Mouse (Mus musculus): Measurements from ENCODE around the gene Meltf. TPM values are rescaled to one million over a fixed set of nuclear protein-coding genes. Genes with fewer than 3 reads are reported as not detected.

The Meltf gene
- polyA plus RNA-seq, 1 experiment: 7.5 TPM

- no peak overlapping the region for H3K27ac ChIP-seq (ENCODE audit: control insufficient read depth, insufficient read depth, low read depth, low read length)
- no peak for TF ChIP-seq CTCF (IDR thresholded peaks at IDR 0.05; ENCODE audit: control insufficient read depth, insufficient read depth, insufficient replicate concordance, low read depth, low read length)
- no peak for TF ChIP-seq POLR2A (IDR thresholded peaks at IDR 0.05; ENCODE audit: control insufficient read depth, low read depth, low read length)
- no peak overlapping the region for H3K4me3 ChIP-seq (ENCODE audit: control insufficient read depth, low read depth, low read length)
- H3K36me3 ChIP-seq (ENCODE audit: control insufficient read depth, insufficient read depth, low read length): no peaks in the 10 kb centered on the region
- H3K27me3 ChIP-seq (ENCODE audit: control insufficient read depth, insufficient read depth, low read length): no peaks in the 10 kb centered on the region
- peaks cover 16% of the 10 kb centered on the region for H3K4me1 ChIP-seq (ENCODE audit: control insufficient read depth, insufficient read depth, low read length)
Measured at GRCm38 (mm10) chr16:31893396-31894141, 15.0 kb downstream of the Meltf start.

GRCm38 (mm10) chr16:31896971-31897774 is 18.6 kb downstream of the Meltf start:
- Histone ChIP-seq H3K4me3 (ENCODE audit: control insufficient read depth, low read depth, low read length) (peak overlapping the region; percentile 50), H3K27me3 (ENCODE audit: control insufficient read depth, insufficient read depth, low read length) (no peaks in the 10 kb centered on the region), H3K4me1 (ENCODE audit: control insufficient read depth, insufficient read depth, low read length) (peaks cover 18% of the 10 kb centered on the region), H3K27ac (ENCODE audit: control insufficient read depth, insufficient read depth, low read depth, low read length) (peak overlapping the region; percentile 30), H3K36me3 (ENCODE audit: control insufficient read depth, insufficient read depth, low read length) (no peaks in the 10 kb centered on the region)
- TF ChIP-seq POLR2A (IDR thresholded peaks at IDR 0.05; ENCODE audit: control insufficient read depth, low read depth, low read length) (peak; percentile 27; the same call in 1 of the 2 replicates), CTCF (IDR thresholded peaks at IDR 0.05; ENCODE audit: control insufficient read depth, insufficient read depth, insufficient replicate concordance, low read depth, low read length) (no peak)

GRCm38 (mm10) chr16:31898546-31899326 is 20.1 kb downstream of the Meltf start:
- Histone ChIP-seq H3K27me3 (ENCODE audit: control insufficient read depth, insufficient read depth, low read length) (no peaks in the 10 kb centered on the region), H3K4me3 (ENCODE audit: control insufficient read depth, low read depth, low read length) (peak overlapping the region; percentile 32), H3K4me1 (ENCODE audit: control insufficient read depth, insufficient read depth, low read length) (peaks cover 18% of the 10 kb centered on the region), H3K27ac (ENCODE audit: control insufficient read depth, insufficient read depth, low read depth, low read length) (no peak overlapping the region), H3K36me3 (ENCODE audit: control insufficient read depth, insufficient read depth, low read length) (no peaks in the 10 kb centered on the region)
- no peak for TF ChIP-seq POLR2A (IDR thresholded peaks at IDR 0.05; ENCODE audit: control insufficient read depth, low read depth, low read length)
- no peak for TF ChIP-seq CTCF (IDR thresholded peaks at IDR 0.05; ENCODE audit: control insufficient read depth, insufficient read depth, insufficient replicate concordance, low read depth, low read length)

DNA sequence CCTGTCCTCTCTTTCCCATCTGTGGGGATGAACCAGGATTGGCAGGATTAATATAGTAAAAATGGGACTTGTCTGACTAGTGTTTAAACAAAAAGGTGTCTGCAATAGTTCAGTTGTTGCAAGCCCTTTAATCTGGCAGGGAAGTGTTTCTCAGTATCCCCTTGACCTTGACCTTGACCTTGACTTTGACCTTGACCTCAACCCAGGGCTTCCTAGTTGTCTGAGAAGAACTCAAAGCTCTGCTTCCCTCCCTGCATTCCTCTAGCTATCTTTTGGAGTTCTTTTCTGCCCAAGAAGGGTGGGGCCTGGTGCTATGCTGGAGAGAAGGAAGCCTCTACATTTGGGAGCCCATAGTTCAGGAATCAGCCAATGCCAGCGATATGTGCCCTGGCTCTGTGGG is 23.3 kb downstream of the Meltf start:
- H3K27me3 ChIP-seq (ENCODE audit: control insufficient read depth, insufficient read depth, low read length): no peaks in the 10 kb centered on the region
- no peaks in the 10 kb centered on the region for H3K36me3 ChIP-seq (ENCODE audit: control insufficient read depth, insufficient read depth, low read length)
- H3K4me3 ChIP-seq (ENCODE audit: control insufficient read depth, low read depth, low read length): no peak overlapping the region
- H3K27ac ChIP-seq (ENCODE audit: control insufficient read depth, insufficient read depth, low read depth, low read length): no peak overlapping the region
- peaks cover 17% of the 10 kb centered on the region for H3K4me1 ChIP-seq (ENCODE audit: control insufficient read depth, insufficient read depth, low read length)
- TF ChIP-seq CTCF (IDR thresholded peaks at IDR 0.05; ENCODE audit: control insufficient read depth, insufficient read depth, insufficient replicate concordance, low read depth, low read length) (no peak), POLR2A (IDR thresholded peaks at IDR 0.05; ENCODE audit: control insufficient read depth, low read depth, low read length) (no peak)

DNA sequence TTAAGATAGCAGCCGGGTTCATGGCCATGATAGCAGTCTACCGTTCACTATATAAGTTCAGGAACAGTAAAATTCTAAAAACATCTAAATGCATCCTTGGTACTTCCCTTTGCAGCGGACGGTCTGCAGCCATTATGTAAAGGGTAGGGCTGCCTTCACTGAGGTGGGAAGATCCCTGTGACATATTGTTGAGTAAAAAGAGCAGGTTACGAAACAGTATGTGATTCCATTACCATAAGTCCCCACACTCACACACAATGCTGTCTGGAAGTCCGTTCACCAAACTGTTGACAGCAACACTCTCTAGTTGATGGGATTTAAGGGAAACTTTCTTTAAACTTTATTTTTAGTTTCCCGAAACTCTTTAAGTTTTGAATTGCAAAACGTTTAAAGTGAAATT is 24.6 kb downstream of the Meltf start:
- H3K36me3 ChIP-seq (ENCODE audit: control insufficient read depth, insufficient read depth, low read length): no peaks in the 10 kb centered on the region
- TF ChIP-seq POLR2A (IDR thresholded peaks at IDR 0.05; ENCODE audit: control insufficient read depth, low read depth, low read length) (no peak), CTCF (IDR thresholded peaks at IDR 0.05; ENCODE audit: control insufficient read depth, insufficient read depth, insufficient replicate concordance, low read depth, low read length) (no peak)
- peaks cover 4% of the 10 kb centered on the region for H3K4me1 ChIP-seq (ENCODE audit: control insufficient read depth, insufficient read depth, low read length)
- no peaks in the 10 kb centered on the region for H3K27me3 ChIP-seq (ENCODE audit: control insufficient read depth, insufficient read depth, low read length)
- no peak overlapping the region for H3K4me3 ChIP-seq (ENCODE audit: control insufficient read depth, low read depth, low read length)
- no peak overlapping the region for H3K27ac ChIP-seq (ENCODE audit: control insufficient read depth, insufficient read depth, low read depth, low read length)

- Histone ChIP-seq H3K27ac (ENCODE audit: control insufficient read depth, insufficient read depth, low read depth, low read length) (no peak overlapping the region), H3K27me3 (ENCODE audit: control insufficient read depth, insufficient read depth, low read length) (no peaks in the 10 kb centered on the region), H3K4me1 (ENCODE audit: control insufficient read depth, insufficient read depth, low read length) (no peaks in the 10 kb centered on the region; the same call in 1 of the 2 replicates), H3K4me3 (ENCODE audit: control insufficient read depth, low read depth, low read length) (no peak overlapping the region), H3K36me3 (ENCODE audit: control insufficient read depth, insufficient read depth, low read length) (no peaks in the 10 kb centered on the region)
- TF ChIP-seq CTCF (IDR thresholded peaks at IDR 0.05; ENCODE audit: control insufficient read depth, insufficient read depth, insufficient replicate concordance, low read depth, low read length) (peak; percentile 79; the same call in 1 of the 2 replicates), POLR2A (IDR thresholded peaks at IDR 0.05; ENCODE audit: control insufficient read depth, low read depth, low read length) (no peak)
Measured at GRCm38 (mm10) chr16:31905331-31905730, 26.7 kb downstream of the Meltf start.

Data from testis, adult 2 months (tissue).